Mouse (Mus musculus) kidney, embryonic 15.5 days (tissue): ENCODE measurements around the gene Mycl. TPM values are rescaled to one million over a fixed set of nuclear protein-coding genes. Genes with fewer than 3 reads are reported as not detected.
A peak's percentile ranks its signal among the peaks of the same experiment; 100 is the strongest.
"Not testable (repeated sequence)": the region's sequence is repeated elsewhere in the genome, so short reads cannot be mapped to it uniquely, and the experiment has no call there.

ENCODE experiments used
- ATAC-seq: fragments of 200-750 bp; cut with Nextera tagmentation; replicated peaks from 2 replicates; pipeline ENCODE4 v1.8.0; 2017; ENCODE audit warnings: moderate TSS enrichment; ENCODE audit not compliant: low FRiP score
- H3K27ac ChIP-seq: fragments of 300-500 bp; sonication (generic); 2 replicates; pipeline ENCODE4 v1.5.1; 2015; ENCODE audit warnings: mild to moderate bottlenecking, inconsistent platforms
- H3K27me3 ChIP-seq: fragments of 300-500 bp; sonication (generic); 2 replicates; pipeline ENCODE4 v1.6.1; 2015; ENCODE audit warnings: inconsistent platforms
- H3K36me3 ChIP-seq: fragments of 300-500 bp; sonication (generic); 2 replicates; pipeline ENCODE4 v1.6.1; 2015; ENCODE audit warnings: inconsistent platforms
- H3K4me1 ChIP-seq: fragments of 300-500 bp; sonication (generic); 2 replicates; pipeline ENCODE4 v1.6.1; 2015; ENCODE audit warnings: inconsistent platforms
- H3K4me2 ChIP-seq: fragments of 300-500 bp; sonication (generic); 2 replicates; pipeline ENCODE4 v1.6.1; 2015; ENCODE audit warnings: moderate library complexity, mild to moderate bottlenecking, inconsistent platforms
- H3K4me3 ChIP-seq: fragments of 300-500 bp; sonication (generic); replicated peaks from 2 replicates; pipeline ENCODE4 v1.5.1; 2015; ENCODE audit warnings: mild to moderate bottlenecking, inconsistent platforms
- H3K9ac ChIP-seq: fragments of 300-500 bp; sonication (generic); 2 replicates; pipeline ENCODE4 v1.6.1; 2015; ENCODE audit warnings: mild to moderate bottlenecking, inconsistent platforms
- H3K9me3 ChIP-seq: fragments of 300-500 bp; sonication (generic); replicated peaks from 2 replicates; pipeline ENCODE4 v1.6.1; 2016; ENCODE audit warnings: inconsistent platforms
- WGBS: fragments of 180-500 bp; shearing (Covaris S2); methylation state at CpG from one replicate; pipeline ENCODE4 v1.1.7; 2015; ENCODE audit warnings: mixed read lengths; 5-methylcytosine and 5-hydroxymethylcytosine counted together
- polyA plus RNA-seq: library from polyadenylated mRNA; unstranded; fragments of >200 nt; fragmentation: Nextera tagmentation; extraction: Ambion mirVana; gene quantifications from 2 replicates; pipeline ENCODE4 v1.2.1, GENCODE M21; 2015

Gene Mycl
- polyA plus RNA-seq, 1 experiment from 2014 or later = 8.1 TPM

GRCm38 (mm10) chr4:122999263-122999691, 3.8 kb downstream of the Mycl start:
- Histone ChIP-seq H3K36me3 (peaks cover 7% of the 10 kb centered on the region; the same call in 1 of the 2 replicates), H3K4me3 (no peak overlapping the region), H3K27me3 (peaks cover 40% of the 10 kb centered on the region), H3K9ac (no peak overlapping the region), H3K27ac (no peak overlapping the region), H3K4me1 (peaks cover 38% of the 10 kb centered on the region), H3K9me3 (no peaks in the 10 kb centered on the region), H3K4me2 (peak overlapping the region; percentile 99)
- WGBS = 9% methylated on average over 4 of the region's 4 CpGs
- ATAC-seq = no peak

- no peak overlapping the region for H3K4me3 ChIP-seq
- WGBS = 69% methylated on average over 14 of the region's 14 CpGs
- peaks cover 39% of the 10 kb centered on the region for H3K4me1 ChIP-seq
- no peak overlapping the region for H3K9ac ChIP-seq
- peaks cover 39% of the 10 kb centered on the region for H3K27me3 ChIP-seq
- no peak for ATAC-seq
- H3K4me2 ChIP-seq = no peak overlapping the region
- no peaks in the 10 kb centered on the region for H3K9me3 ChIP-seq
- H3K36me3 ChIP-seq = peaks cover 7% of the 10 kb centered on the region; the same call in 1 of the 2 replicates
- no peak overlapping the region for H3K27ac ChIP-seq
These were observed 4.7 kb downstream of the Mycl start for GRCm38 (mm10) chr4:123000130-123000529.

- ATAC-seq = no peak
- Histone ChIP-seq H3K4me2 (no peak overlapping the region), H3K36me3 (peaks cover 7% of the 10 kb centered on the region; the same call in 1 of the 2 replicates), H3K4me1 (peaks cover 44% of the 10 kb centered on the region), H3K9me3 (no peaks in the 10 kb centered on the region), H3K9ac (no peak overlapping the region), H3K4me3 (no peak overlapping the region), H3K27me3 (peaks cover 39% of the 10 kb centered on the region), H3K27ac (no peak overlapping the region)
- 76% methylated on average over 17 of the region's 17 CpGs for WGBS
These were observed 5.3 kb downstream of the Mycl start for GRCm38 (mm10) chr4:123000617-123001342.

- Histone ChIP-seq H3K9me3 (no peaks in the 10 kb centered on the region), H3K4me2 (no peak overlapping the region), H3K27ac (0 out of 2 replicates have a peak overlapping the region, but pooled peaks have one; percentile 7), H3K9ac (no peak overlapping the region), H3K4me3 (no peak overlapping the region), H3K27me3 (0 out of 2 replicates have a peak, but pooled peaks cover 5% of the 10 kb centered on the region), H3K36me3 (peaks cover 7% of the 10 kb centered on the region; the same call in 1 of the 2 replicates), H3K4me1 (peaks cover 10% of the 10 kb centered on the region)
- WGBS = 42% methylated on average over 15 of the region's 15 CpGs
- ATAC-seq = no peak
These were observed 9.9 kb downstream of the Mycl start for GRCm38 (mm10) chr4:123005054-123005966.

- H3K4me1 ChIP-seq, H3K4me2 ChIP-seq, H3K36me3 ChIP-seq, H3K4me3 ChIP-seq, H3K9me3 ChIP-seq, ATAC-seq, H3K27me3 ChIP-seq, H3K27ac ChIP-seq, H3K9ac ChIP-seq: not testable (repeated sequence)
- WGBS = 92% methylated on average over 4 of the region's 4 CpGs
These were observed 17.0 kb downstream of the Mycl start for GRCm38 (mm10) chr4:123012501-123012900.

GRCm38 (mm10) chr4:123013346-123013945, 18.0 kb downstream of the Mycl start:
- H3K9me3 ChIP-seq = no peaks in the 10 kb centered on the region
- no peak overlapping the region for H3K4me3 ChIP-seq
- WGBS = 61% methylated on average over 5 of the region's 5 CpGs
- no peak for ATAC-seq
- H3K4me1 ChIP-seq = peaks cover 10% of the 10 kb centered on the region
- H3K36me3 ChIP-seq = peaks cover 5% of the 10 kb centered on the region
- H3K27me3 ChIP-seq = no peaks in the 10 kb centered on the region
- no peak overlapping the region for H3K27ac ChIP-seq
- H3K4me2 ChIP-seq = no peak overlapping the region
- H3K9ac ChIP-seq = no peak overlapping the region

GRCm38 (mm10) chr4:123013949-123014406, 18.5 kb downstream of the Mycl start:
- Histone ChIP-seq H3K9ac (no peak overlapping the region), H3K27ac (no peak overlapping the region), H3K4me2 (no peak overlapping the region), H3K36me3 (peaks cover 5% of the 10 kb centered on the region), H3K4me3 (no peak overlapping the region), H3K4me1 (peaks cover 14% of the 10 kb centered on the region), H3K27me3 (no peaks in the 10 kb centered on the region), H3K9me3 (no peaks in the 10 kb centered on the region)
- ATAC-seq = no peak
- 72% methylated on average over 3 of the region's 3 CpGs for WGBS

- no peaks in the 10 kb centered on the region for H3K27me3 ChIP-seq
- peaks cover 17% of the 10 kb centered on the region for H3K4me1 ChIP-seq
- no peak overlapping the region for H3K4me2 ChIP-seq
- ATAC-seq = no peak
- H3K4me3 ChIP-seq = no peak overlapping the region
- WGBS = 55% methylated on average over 7 of the region's 7 CpGs
- no peak overlapping the region for H3K27ac ChIP-seq
- H3K9ac ChIP-seq = no peak overlapping the region
- H3K9me3 ChIP-seq = no peaks in the 10 kb centered on the region
- H3K36me3 ChIP-seq = peaks cover 5% of the 10 kb centered on the region
These were observed 19.2 kb downstream of the Mycl start for GRCm38 (mm10) chr4:123014501-123015282.

GRCm38 (mm10) chr4:123016451-123016957, 21.1 kb downstream of the Mycl start, which contains the start of gene Trit1:
TSS of gene Trit1 (plus strand) at chr4:123016597.
- no peaks in the 10 kb centered on the region for H3K27me3 ChIP-seq
- 0% methylated on average over 34 of the region's 34 CpGs for WGBS
- peak within 1 kb of the TSS; percentile 63 for H3K4me2 ChIP-seq
- peak within 1 kb of the TSS; percentile 93 for H3K27ac ChIP-seq
- H3K4me1 ChIP-seq = peaks cover 17% of the 10 kb centered on the region
- no peaks in the 10 kb centered on the region for H3K9me3 ChIP-seq
- peak within 1 kb of the TSS; percentile 78 for H3K4me3 ChIP-seq
- H3K9ac ChIP-seq = peak within 1 kb of the TSS; percentile 90
- peaks cover 8% of the 10 kb centered on the region for H3K36me3 ChIP-seq
- peak; percentile 97 for ATAC-seq

GRCm38 (mm10) chr4:123021591-123021990, 26.1 kb downstream of the Mycl start:
- Histone ChIP-seq H3K9ac (no peak overlapping the region), H3K4me1 (peaks cover 13% of the 10 kb centered on the region), H3K27me3 (no peaks in the 10 kb centered on the region), H3K4me3 (no peak overlapping the region), H3K9me3 (no peaks in the 10 kb centered on the region), H3K27ac (no peak overlapping the region), H3K4me2 (no peak overlapping the region), H3K36me3 (peaks cover 32% of the 10 kb centered on the region)
- WGBS = 92% methylated on average over 3 of the region's 3 CpGs
- no peak for ATAC-seq

GRCm38 (mm10) chr4:123022896-123023295, 27.4 kb downstream of the Mycl start:
- H3K27ac ChIP-seq = no peak overlapping the region
- H3K4me1 ChIP-seq = peaks cover 13% of the 10 kb centered on the region
- ATAC-seq = no peak
- no peak overlapping the region for H3K4me2 ChIP-seq
- H3K9me3 ChIP-seq = no peaks in the 10 kb centered on the region
- 83% methylated on average over 1 of the region's 1 CpGs for WGBS
- H3K36me3 ChIP-seq = peaks cover 43% of the 10 kb centered on the region
- no peaks in the 10 kb centered on the region for H3K27me3 ChIP-seq
- no peak overlapping the region for H3K9ac ChIP-seq
- H3K4me3 ChIP-seq = no peak overlapping the region
